ENCODE assay signal across 23 mouse cellular contexts in the genomic region with DNA sequence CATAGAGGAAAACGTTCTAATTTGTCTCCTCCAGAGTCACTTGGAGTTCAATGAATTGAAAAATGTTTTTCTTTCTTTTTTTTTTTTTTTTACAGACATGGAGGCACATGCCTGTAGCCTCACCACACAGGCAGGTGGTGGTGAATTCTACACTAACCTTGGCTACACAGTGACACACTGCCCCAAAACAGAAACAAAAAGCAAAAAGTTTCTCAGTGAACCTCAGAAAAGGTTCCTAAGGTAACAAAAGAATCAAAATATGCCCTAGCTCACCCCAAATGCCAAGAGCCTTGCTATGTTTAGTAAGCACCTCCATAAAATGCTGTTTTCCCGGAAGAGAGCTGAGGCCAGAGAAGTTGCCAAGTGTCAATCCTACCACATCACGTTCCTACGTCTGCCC. TPM values are rescaled to one million over a fixed set of nuclear protein-coding genes. Genes with fewer than 3 reads are reported as not detected.
DNase-seq lines count a peak whose midpoint lies in the region; TF ChIP-seq lines count a peak whose summit lies in the region.
"Had no signal": no experiment of that assay in that cellular context is flagged by ENCODE, and none has a peak within 500 bp of the region (broad histone marks: within the 10 kb centered on the region; RNA-seq: fewer than 3 reads in every experiment).

No protein-coding gene starts in this region.

- no peak overlapping the region for H3K4me3 ChIP-seq in thymus, adult 2 months (ENCODE audit: control insufficient read depth, insufficient read depth, low read length)
- H3K4me3 ChIP-seq: embryonic facial prominence, embryonic 10.5 days; embryonic facial prominence, embryonic 13.5 days; erythroblast, embryonic 14.5 days; forebrain, embryonic 12.5 days; forebrain, embryonic 15.5 days; heart, adult 2 months; hindbrain, embryonic 13.5 days had no signal

- 80% methylated on average over 4 of the region's 4 CpGs for WGBS in thymus, adult 2 months

- peaks cover 30% of the 10 kb centered on the region for H3K4me1 ChIP-seq in thymus, adult 2 months (replicated peaks; ENCODE audit: control insufficient read depth, insufficient read depth, low read length)
- H3K4me1 ChIP-seq: forebrain, embryonic 15.5 days had no signal

- H3K27me3 ChIP-seq in thymus, adult 2 months (ENCODE audit: control insufficient read depth, insufficient read depth, low read length), result no peaks in the 10 kb centered on the region
- H3K27me3 ChIP-seq: forebrain, embryonic 15.5 days; hindbrain, embryonic 13.5 days had no signal

- peak overlapping the region; percentile 2; the same call in 1 of the 2 replicates for H3K27ac ChIP-seq in thymus, adult 2 months (ENCODE audit: control insufficient read depth, insufficient read depth, low read length)
- H3K27ac ChIP-seq: embryonic facial prominence, embryonic 10.5 days; embryonic facial prominence, embryonic 13.5 days; forebrain, embryonic 12.5 days; forebrain, embryonic 15.5 days; heart, adult 2 months; hindbrain, embryonic 13.5 days had no signal

- no peaks in the 10 kb centered on the region for H3K36me3 ChIP-seq in thymus, adult 2 months (ENCODE audit: control insufficient read depth, insufficient read depth, low read length)
- H3K36me3 ChIP-seq: embryonic facial prominence, embryonic 10.5 days; embryonic facial prominence, embryonic 13.5 days; forebrain, embryonic 12.5 days; forebrain, embryonic 15.5 days; hindbrain, embryonic 13.5 days had no signal

- TF ChIP-seq POLR2A in thymus, adult 2 months (IDR thresholded peaks at IDR 0.05; ENCODE audit: control insufficient read depth, extremely low read depth, insufficient read depth, low read length, poor library complexity), result no peak

- DNase-seq in heart, adult 11 months, result peak; percentile 24
- DNase-seq in heart, adult 9 months (ENCODE audit: low spot score in 2 of 2), result no peak
- DNase-seq in thymus, adult 2 months, result no peak
- no peak for DNase-seq in thymus, postnatal 10 days (ENCODE audit: low spot score in 2 of 2)
- peak; percentile 58 for DNase-seq in naive thymus-derived CD4-positive, alpha-beta T cell, adult 2 months (ENCODE audit: low read depth)
- DNase-seq in lung, postnatal 25 days (ENCODE audit: low spot score), result no peak
- DNase-seq: adrenal gland, adult 8-10 months; adrenal gland, postnatal 25 days; cerebellum, adult 11-12 months; cerebellum, adult 8-10 months; cerebellum, postnatal 10 days; cerebellum, postnatal 36 days; embryo, embryonic 11 days; gastrocnemius, postnatal 25 days; heart, adult 2 months had no signal

- no peak for TF ChIP-seq CTCF in thymus, adult 2 months (IDR thresholded peaks at IDR 0.05; ENCODE audit: borderline replicate concordance, control insufficient read depth, extremely low read depth, insufficient read depth, low read length, poor library complexity)

RNA-seq across cellular contexts. Expression of a gene that starts 46.3 kb away (rescaled TPM):
- polyA plus RNA-seq in thymus, adult 2 months (2012; rRNA removed), result 0.43 and 0.63 TPM in 2 replicates
- polyA plus RNA-seq: activated CD4-positive, CD25-positive, alpha-beta regulatory T cell, adult 4 months; cortical plate, adult 2 months; erythroblast, embryonic 14.5 days; forebrain, embryonic 15.5 days had no signal

RNA-seq across cellular contexts. Expression of a gene that starts 52.8 kb away (rescaled TPM):
- 0.85 and 1.4 TPM in 2 replicates for polyA plus RNA-seq in thymus, adult 2 months (2012; rRNA removed)
- polyA plus RNA-seq: activated CD4-positive, CD25-positive, alpha-beta regulatory T cell, adult 4 months; cortical plate, adult 2 months; erythroblast, embryonic 14.5 days; forebrain, embryonic 12.5 days; forebrain, embryonic 15.5 days had no signal

Comparison
In these comparisons a context has a peak if more than half of its experiments do, and no peak if none do; other contexts are left out.
1. DNase-seq: peak in heart, adult 11 months (single experiment) and naive thymus-derived CD4-positive, alpha-beta T cell, adult 2 months (single experiment); none in heart, adult 9 months (0 of 2), thymus, adult 2 months (single experiment), thymus, postnatal 10 days (0 of 2) and lung, postnatal 25 days (single experiment).